Mouse (Mus musculus) megakaryocyte progenitor cell, adult 5-6 weeks (primary cell): ENCODE measurements around the gene Gdf11. TPM values are rescaled to one million over a fixed set of nuclear protein-coding genes. Genes with fewer than 3 reads are reported as not detected.

ENCODE experiments used
- ATAC-seq: replicated peaks from 2 replicates; pipeline ENCODE4 v1.8.0; 2016; ENCODE audit warnings: mild to moderate bottlenecking, moderate TSS enrichment, inconsistent platforms; ENCODE audit not compliant: poor library complexity
- total RNA-seq, 2 experiments: library from RNA; stranded (forward) in 1 of 2; stranded (reverse) in 1 of 2; fragments of 157-497, 149-512 nt in 1 of 2; fragments of 200-1000 nt in 1 of 2; gene quantifications; 2 replicates each; pipeline versions ENCODE4 v1.2.3 to v1.2.4; 2015 to 2017

The Gdf11 gene
- total RNA-seq, 2 experiments from 2014 or later: not detected

DNA sequence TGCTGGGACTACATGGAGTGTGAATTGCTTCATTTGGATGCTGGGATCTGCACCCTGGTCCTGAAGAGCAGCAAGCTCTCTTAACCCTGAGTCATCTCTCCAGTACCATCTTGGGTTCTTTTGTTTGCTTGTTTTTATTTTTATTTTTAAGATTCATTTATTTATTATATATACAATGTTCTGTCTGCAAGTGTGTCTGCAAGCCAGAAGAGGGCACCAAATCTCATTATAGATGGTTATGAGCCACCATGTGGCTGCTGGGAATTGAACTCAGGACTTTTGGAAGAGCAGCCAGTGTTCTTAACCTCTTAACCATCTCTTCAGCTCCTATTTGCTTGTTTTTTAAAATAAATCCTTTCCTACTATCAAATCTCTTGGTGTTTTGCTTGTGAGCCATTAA is 54.1 kb downstream of the Gdf11 start:
- no peak for ATAC-seq

Other genes with a start within 250 kb of the Gdf11 start
- 0.20 TPM in 1 of 2 replicates, not detected in the other for gene Ikzf4, start 245.7 kb downstream of the Gdf11 start, total RNA-seq (2015)
- gene Ikzf4, start 245.7 kb downstream of the Gdf11 start, total RNA-seq (2017): 0.04 TPM in 1 of 2 replicates, not detected in the other
- gene Suox, start 217.6 kb downstream of the Gdf11 start, total RNA-seq (2015): 2.0 and 2.2 TPM in 2 replicates
- gene Suox, start 217.6 kb downstream of the Gdf11 start, total RNA-seq (2017): 4.8 and 5.6 TPM in 2 replicates
- gene Rab5b, start 195.5 kb downstream of the Gdf11 start, total RNA-seq (2015): 33.1 and 40.2 TPM in 2 replicates
- gene Rab5b, start 195.5 kb downstream of the Gdf11 start, total RNA-seq (2017): 47.9 and 50.6 TPM in 2 replicates
- 0.12 and 0.68 TPM in 2 replicates for gene Pmel, start 187.5 kb downstream of the Gdf11 start, total RNA-seq (2015)
- 0.96 TPM in 1 of 2 replicates, not detected in the other for gene Pmel, start 187.5 kb downstream of the Gdf11 start, total RNA-seq (2017)
- gene Cdk2, start 186.7 kb downstream of the Gdf11 start, total RNA-seq (2015): 83.1 and 98.3 TPM in 2 replicates
- gene Cdk2, start 186.7 kb downstream of the Gdf11 start, total RNA-seq (2017): 65.8 and 68.0 TPM in 2 replicates
- 9.6 and 13.0 TPM in 2 replicates for gene Dgka, start 146.9 kb downstream of the Gdf11 start, total RNA-seq (2015)
- gene Dgka, start 146.9 kb downstream of the Gdf11 start, total RNA-seq (2017): 9.1 and 10.7 TPM in 2 replicates
- gene Pym1, start 143.8 kb downstream of the Gdf11 start, total RNA-seq (2015): 36.6 and 37.7 TPM in 2 replicates
- 38.9 and 53.4 TPM in 2 replicates for gene Pym1, start 143.8 kb downstream of the Gdf11 start, total RNA-seq (2017)
- 4.8 and 5.3 TPM in 2 replicates for gene Mmp19, start 100.8 kb downstream of the Gdf11 start, total RNA-seq (2015)
- gene Mmp19, start 100.8 kb downstream of the Gdf11 start, total RNA-seq (2017): 12.8 and 15.5 TPM in 2 replicates
- 14.9 and 19.2 TPM in 2 replicates for gene Dnajc14, start 87.7 kb downstream of the Gdf11 start, total RNA-seq (2015)
- gene Dnajc14, start 87.7 kb downstream of the Gdf11 start, total RNA-seq (2017): 33.4 and 36.4 TPM in 2 replicates
- 5.5 and 7.2 TPM in 2 replicates for gene Tmem198b, start 87.3 kb downstream of the Gdf11 start, total RNA-seq (2015)
- 2.8 and 6.0 TPM in 2 replicates for gene Tmem198b, start 87.3 kb downstream of the Gdf11 start, total RNA-seq (2017)
- 245 and 268 TPM in 2 replicates for gene Sarnp, start 74.4 kb downstream of the Gdf11 start, total RNA-seq (2015)
- 250 and 268 TPM in 2 replicates for gene Sarnp, start 74.4 kb downstream of the Gdf11 start, total RNA-seq (2017)
- 58.1 and 62.7 TPM in 2 replicates for gene Ormdl2, start 70.1 kb downstream of the Gdf11 start, total RNA-seq (2015)
- 65.6 and 105 TPM in 2 replicates for gene Ormdl2, start 70.1 kb downstream of the Gdf11 start, total RNA-seq (2017)
- gene Cd63, start 9.3 kb upstream of the Gdf11 start, total RNA-seq (2015): 210 and 275 TPM in 2 replicates
- gene Cd63, start 9.3 kb upstream of the Gdf11 start, total RNA-seq (2017): 143 and 180 TPM in 2 replicates
- gene Rdh5, start 31.2 kb upstream of the Gdf11 start, total RNA-seq (2015): 0.90 and 15.7 TPM in 2 replicates
- 0.79 and 2.9 TPM in 2 replicates for gene Rdh5, start 31.2 kb upstream of the Gdf11 start, total RNA-seq (2017)
- gene Bloc1s1, start 32.3 kb upstream of the Gdf11 start, total RNA-seq (2015): 103 and 133 TPM in 2 replicates
- 65.7 and 106 TPM in 2 replicates for gene Bloc1s1, start 32.3 kb upstream of the Gdf11 start, total RNA-seq (2017)
- 0.15 TPM in 1 of 2 replicates, not detected in the other for gene Itga7, start 42.1 kb upstream of the Gdf11 start, total RNA-seq (2015)
- gene Itga7, start 42.1 kb upstream of the Gdf11 start, total RNA-seq (2017): not detected in 2 replicates
- not detected in 2 replicates for gene Mettl7b, start 69.3 kb upstream of the Gdf11 start, total RNA-seq (2015)
- gene Mettl7b, start 69.3 kb upstream of the Gdf11 start, total RNA-seq (2017): not detected in 2 replicates
- not detected in 2 replicates for gene Olfr9, start 97.7 kb upstream of the Gdf11 start, total RNA-seq (2015)
- not detected in 2 replicates for gene Olfr9, start 97.7 kb upstream of the Gdf11 start, total RNA-seq (2017)
- gene Olfr763, start 119.1 kb upstream of the Gdf11 start, total RNA-seq (2015): not detected in 2 replicates
- gene Olfr763, start 119.1 kb upstream of the Gdf11 start, total RNA-seq (2017): not detected in 2 replicates
- gene Olfr764-ps1, start 148.2 kb upstream of the Gdf11 start, total RNA-seq (2015): not detected in 2 replicates
- gene Olfr764-ps1, start 148.2 kb upstream of the Gdf11 start, total RNA-seq (2017): not detected in 2 replicates
- not detected in 2 replicates for gene Olfr765, start 158.3 kb upstream of the Gdf11 start, total RNA-seq (2015)
- gene Olfr765, start 158.3 kb upstream of the Gdf11 start, total RNA-seq (2017): not detected in 2 replicates
- not detected in 2 replicates for gene Olfr766-ps1, start 177.3 kb upstream of the Gdf11 start, total RNA-seq (2015)
- not detected in 2 replicates for gene Olfr766-ps1, start 177.3 kb upstream of the Gdf11 start, total RNA-seq (2017)
- gene Olfr767, start 191.2 kb upstream of the Gdf11 start, total RNA-seq (2015): not detected in 2 replicates
- gene Olfr767, start 191.2 kb upstream of the Gdf11 start, total RNA-seq (2017): not detected in 2 replicates
- not detected in 2 replicates for gene Olfr768, start 207.7 kb upstream of the Gdf11 start, total RNA-seq (2015)
- not detected in 2 replicates for gene Olfr768, start 207.7 kb upstream of the Gdf11 start, total RNA-seq (2017)
- gene Olfr769, start 226.1 kb upstream of the Gdf11 start, total RNA-seq (2015): not detected in 2 replicates
- not detected in 2 replicates for gene Olfr769, start 226.1 kb upstream of the Gdf11 start, total RNA-seq (2017)
- gene Olfr770, start 247.3 kb upstream of the Gdf11 start, total RNA-seq (2015): not detected in 2 replicates
- gene Olfr770, start 247.3 kb upstream of the Gdf11 start, total RNA-seq (2017): not detected in 2 replicates